Mouse (Mus musculus): ENCODE data around the gene 3100002H09Rik.

The 3100002H09Rik gene

DNA sequence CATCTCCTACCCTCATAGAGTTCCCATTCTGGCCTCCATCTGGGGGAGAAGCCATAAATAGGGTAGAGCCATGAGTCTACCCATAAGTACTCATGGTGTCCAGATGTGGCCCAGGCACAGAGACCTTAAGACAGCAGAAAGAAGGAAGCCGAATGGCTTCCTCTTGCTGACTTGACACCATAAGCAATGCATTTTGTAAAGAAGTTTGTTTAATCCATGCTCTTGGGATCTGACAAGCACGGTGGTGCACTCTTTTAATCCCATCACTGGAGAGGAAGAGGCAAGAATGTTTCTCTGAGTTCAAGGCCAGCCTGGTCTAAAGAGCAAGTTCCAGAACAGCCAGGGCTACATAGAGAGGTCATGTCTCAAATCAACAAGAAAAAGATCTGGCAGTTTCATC is at the start of gene 3100002H09Rik:
Gene 3100002H09Rik (minus strand): TSS at position 101 of the 400 bp plus-strand sequence.
- no peak for DNase-seq (ENCODE audit: low spot score in 2 of 2)

GRCm38 (mm10) chr4:124659251-124660217 is 48.9 kb upstream of the 3100002H09Rik start:
- no peak for DNase-seq (ENCODE audit: low spot score in 2 of 2)

- no peak for DNase-seq (ENCODE audit: low spot score in 2 of 2)
Observed at GRCm38 (mm10) chr4:124658412-124658851, 47.8 kb upstream of the 3100002H09Rik start.

DNA sequence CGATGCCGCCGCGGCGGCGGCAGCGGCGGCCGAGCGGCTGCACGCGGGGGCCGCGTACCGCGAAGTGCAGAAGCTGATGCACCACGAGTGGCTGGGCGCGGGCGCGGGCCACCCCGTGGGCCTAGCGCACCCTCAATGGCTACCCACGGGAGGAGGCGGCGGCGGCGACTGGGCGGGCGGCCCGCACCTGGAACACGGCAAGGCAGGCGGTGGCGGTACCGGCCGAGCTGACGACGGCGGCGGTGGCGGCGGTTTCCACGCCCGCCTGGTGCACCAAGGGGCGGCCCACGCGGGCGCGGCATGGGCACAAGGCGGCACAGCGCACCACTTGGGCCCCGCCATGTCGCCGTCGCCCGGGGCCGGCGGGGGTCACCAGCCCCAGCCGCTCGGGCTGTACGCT is 47.2 kb upstream of the 3100002H09Rik start:
- DNase-seq (ENCODE audit: low spot score in 2 of 2) = no peak

- peak; percentile 73 to 77 for DNase-seq (ENCODE audit: low spot score in 2 of 2)
Observed at GRCm38 (mm10) chr4:124656854-124657650, 46.4 kb upstream of the 3100002H09Rik start.

DNA sequence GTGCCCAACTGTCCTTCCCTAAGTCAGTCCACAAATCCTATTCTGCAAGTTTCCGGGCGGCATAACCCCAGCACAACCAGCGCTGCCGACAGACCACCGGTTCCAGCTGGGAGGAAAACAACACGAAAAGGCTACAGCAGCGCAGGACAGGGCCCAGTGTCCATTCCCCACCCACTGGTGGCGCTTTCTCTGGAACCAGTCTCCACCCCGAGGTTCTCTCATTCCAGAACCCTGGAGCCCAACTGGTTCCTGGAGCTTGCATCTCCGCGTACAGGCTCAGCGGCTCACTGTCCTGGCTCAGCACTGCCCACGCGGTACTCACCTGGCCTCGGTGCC is 45.9 kb upstream of the 3100002H09Rik start, which contains the start of gene Pou3f1:
Gene Pou3f1 (plus strand): TSS at position 290 of the 336 bp plus-strand sequence.
- DNase-seq (ENCODE audit: low spot score in 2 of 2) = no peak

- DNase-seq (ENCODE audit: low spot score in 2 of 2) = no peak
Observed at GRCm38 (mm10) chr4:124652886-124653285, 42.3 kb upstream of the 3100002H09Rik start.

DNA sequence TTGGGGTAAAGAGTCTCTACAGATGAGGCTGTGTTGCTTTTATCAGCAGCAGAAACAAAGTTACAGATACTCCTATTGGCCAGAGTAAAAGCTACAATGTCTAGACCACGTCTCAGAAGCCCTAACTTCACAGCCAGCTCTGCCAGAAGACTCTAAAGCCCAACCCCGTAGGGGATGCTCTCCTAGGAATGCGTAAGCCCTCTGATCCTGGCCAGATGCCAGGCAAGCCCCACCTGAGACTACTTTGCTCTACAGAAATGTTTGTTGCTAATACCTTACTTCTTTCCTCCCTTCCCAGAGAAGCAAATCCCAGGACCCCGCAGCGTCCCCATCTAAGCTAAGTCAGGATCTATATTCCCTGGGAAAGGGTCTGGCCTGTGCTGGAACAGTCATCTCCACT is 37.3 kb upstream of the 3100002H09Rik start:
- DNase-seq (ENCODE audit: low spot score in 2 of 2) = no peak

DNA sequence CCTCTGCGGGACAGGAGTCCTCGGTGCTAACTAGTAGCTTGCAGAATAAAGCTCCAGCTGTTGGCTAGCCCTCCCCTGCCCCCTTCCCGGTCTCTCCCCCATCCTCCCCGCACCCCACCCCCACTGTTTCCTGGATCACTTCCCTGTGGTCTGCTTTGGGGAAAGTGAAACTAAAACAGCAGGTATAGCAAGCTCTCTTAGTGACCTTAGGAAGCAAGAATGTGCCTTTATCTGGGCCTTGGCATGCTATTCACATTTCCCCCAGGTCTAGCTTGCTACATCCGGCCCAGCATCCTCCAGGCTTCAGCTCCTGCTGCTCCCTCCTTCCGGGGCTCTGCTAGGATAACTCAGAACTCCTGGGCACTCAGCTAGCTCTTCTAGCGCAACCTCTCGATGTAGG is 36.0 kb upstream of the 3100002H09Rik start:
- peak; percentile 30 to 61 for DNase-seq (ENCODE audit: low spot score in 2 of 2)

DNA sequence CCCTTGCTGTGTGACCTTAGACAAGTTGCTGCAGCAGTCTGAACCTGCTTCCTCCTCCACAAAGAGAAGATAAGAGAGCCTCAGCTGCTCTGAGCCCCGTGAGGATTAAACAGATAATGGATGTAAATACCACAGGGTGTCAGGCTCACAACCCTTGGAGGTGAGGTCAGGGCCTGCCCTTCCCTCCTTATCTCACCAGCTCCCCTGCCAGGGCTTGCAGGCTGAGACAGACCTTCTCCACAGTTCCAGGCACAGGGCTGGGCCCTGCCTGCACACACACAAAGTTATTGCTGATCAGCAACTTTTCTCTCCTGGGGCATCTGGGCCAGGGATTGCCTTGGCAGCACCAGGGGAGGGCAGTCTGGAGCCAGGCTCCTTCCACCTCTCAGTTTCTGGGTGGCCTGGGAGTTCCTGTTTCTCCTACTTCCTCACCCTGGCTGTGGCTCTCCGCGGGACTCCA is 34.4 kb upstream of the 3100002H09Rik start:
- DNase-seq (ENCODE audit: low spot score in 2 of 2) = no peak

- no peak for DNase-seq (ENCODE audit: low spot score in 2 of 2)
Observed at GRCm38 (mm10) chr4:124643859-124644258, 33.3 kb upstream of the 3100002H09Rik start.

DNA sequence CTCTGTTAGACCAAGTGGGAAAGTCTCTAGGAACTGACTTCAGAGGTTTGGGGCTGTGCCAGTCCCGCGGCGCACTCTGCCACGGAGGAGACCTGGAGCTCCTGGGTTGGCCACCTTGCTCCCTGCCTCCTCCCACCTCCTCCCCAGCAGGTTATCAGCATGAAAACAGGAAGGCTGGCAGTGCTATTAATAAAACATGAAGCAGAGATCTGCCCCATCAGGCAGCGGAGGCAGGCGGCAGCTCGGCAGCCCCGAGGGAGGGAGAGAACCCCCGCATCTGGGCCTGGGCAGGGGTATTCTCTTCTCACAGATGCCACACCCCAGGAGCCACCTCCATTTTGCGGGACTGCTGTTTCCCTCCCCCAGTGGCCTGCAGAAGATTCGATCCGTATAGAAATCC is 29.1 kb upstream of the 3100002H09Rik start:
- no peak for DNase-seq (ENCODE audit: low spot score in 2 of 2)

DNA sequence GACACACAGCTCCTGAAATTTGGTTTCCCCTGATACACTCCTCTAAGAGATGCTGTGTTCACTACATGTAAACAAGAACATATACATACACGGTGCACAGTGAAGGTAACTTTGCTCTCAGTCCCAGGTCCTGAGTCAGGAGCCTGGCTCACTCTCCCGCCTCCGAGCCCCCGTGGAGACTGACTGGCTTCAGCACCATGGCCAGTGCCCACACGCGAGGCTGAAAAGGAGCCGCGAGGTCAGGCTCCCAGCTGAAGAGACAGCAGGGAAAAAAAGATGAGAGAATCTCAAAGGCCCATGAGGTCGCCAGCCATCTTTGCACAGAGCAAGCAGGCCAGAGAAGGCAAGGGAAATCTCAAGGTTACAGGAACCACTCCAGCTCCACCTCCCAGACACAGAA is 22.7 kb upstream of the 3100002H09Rik start:
- DNase-seq (ENCODE audit: low spot score in 2 of 2) = no peak

- no peak for DNase-seq (ENCODE audit: low spot score in 2 of 2)
Observed at GRCm38 (mm10) chr4:124632856-124633255, 22.3 kb upstream of the 3100002H09Rik start.

- DNase-seq (ENCODE audit: low spot score in 2 of 2) = no peak
Observed at GRCm38 (mm10) chr4:124631456-124631855, 20.9 kb upstream of the 3100002H09Rik start.

- DNase-seq (ENCODE audit: low spot score in 2 of 2) = no peak
Observed at GRCm38 (mm10) chr4:124626836-124627235, 16.2 kb upstream of the 3100002H09Rik start.

DNA sequence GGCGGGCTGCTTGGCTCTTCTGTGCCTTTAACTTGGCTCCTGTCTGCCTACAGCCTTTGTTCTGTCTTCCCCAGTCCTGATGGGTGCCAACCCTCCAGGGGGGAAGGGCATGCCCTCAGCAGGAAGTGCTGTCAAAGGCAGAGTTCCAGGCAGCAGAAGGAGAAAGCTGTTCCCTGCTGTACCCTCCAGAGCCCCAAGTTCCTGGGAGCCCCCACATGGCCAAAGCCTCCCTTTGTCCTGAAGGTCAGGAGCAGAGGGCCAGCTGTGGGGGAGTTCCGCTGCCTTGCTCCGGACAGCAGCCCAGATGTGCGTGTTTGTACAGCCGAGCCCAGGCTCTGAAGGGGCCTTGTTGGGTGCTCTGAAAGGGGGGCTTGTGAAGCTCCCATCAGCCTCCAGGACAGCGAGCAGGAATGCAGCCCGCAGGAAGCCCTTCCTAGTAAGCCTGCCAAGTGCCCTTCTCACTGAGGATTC is 13.5 kb upstream of the 3100002H09Rik start:
- no peak for DNase-seq (ENCODE audit: low spot score in 2 of 2)

DNA sequence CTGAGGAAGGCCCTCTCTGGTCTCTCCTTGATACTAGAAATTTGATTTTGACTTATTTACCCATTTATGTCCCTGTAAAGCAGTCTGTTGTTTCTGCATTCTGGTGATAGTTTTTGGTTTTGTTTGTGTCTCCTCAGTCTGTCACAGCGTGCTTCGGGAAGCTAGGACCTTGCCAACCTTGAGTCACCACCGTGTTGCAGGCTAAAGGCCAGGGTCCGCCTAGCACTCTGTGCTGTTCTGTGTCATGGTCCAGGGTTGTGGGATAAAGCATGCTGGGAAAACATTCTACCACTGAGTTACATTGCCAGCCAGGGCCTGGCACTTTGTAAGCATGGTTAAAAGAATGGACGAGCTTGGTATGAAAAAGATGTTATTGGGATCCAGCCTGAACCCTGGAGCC is 12.0 kb upstream of the 3100002H09Rik start:
- DNase-seq (ENCODE audit: low spot score in 2 of 2) = no peak

DNA sequence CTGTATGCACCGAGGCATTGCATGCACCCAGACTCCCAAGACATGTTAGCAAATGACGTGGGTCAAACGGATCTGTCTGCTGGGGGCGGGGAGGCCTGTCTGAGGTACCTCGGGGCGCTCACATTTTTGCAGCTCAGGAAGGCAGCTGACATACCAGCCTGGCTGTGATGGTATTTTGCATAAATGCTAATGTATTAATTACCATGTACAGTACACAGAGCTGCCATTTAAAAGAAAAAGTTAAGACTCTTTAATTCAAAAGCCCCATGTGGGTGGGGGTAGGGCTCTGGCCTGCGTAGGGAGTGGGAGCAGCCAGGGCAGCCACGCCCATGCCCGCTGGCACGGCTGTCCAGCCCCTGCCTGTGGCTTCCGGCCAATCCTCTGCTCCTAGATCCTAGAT is 10.8 kb upstream of the 3100002H09Rik start:
- DNase-seq (ENCODE audit: low spot score in 2 of 2) = no peak

DNA sequence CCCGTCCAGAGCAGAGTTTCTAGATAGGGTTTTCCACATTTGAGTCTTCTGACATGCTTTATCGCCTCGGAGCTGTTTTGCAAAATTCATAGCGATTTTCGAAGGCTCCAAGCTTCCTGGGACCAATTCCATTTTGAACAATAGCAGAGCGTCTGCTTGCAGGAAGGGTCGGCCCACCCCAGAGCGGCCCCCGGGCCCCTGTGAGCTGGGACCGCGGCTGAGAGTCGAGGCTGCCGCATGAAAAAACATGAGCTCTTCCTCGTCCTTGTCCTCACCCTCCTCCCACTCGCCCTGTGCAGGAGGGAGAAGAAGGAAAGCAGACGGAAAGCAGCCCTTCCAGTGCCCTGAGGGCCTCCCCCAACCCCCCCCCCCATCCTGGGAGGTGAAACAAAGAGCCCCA is 8.0 kb upstream of the 3100002H09Rik start:
- DNase-seq (ENCODE audit: low spot score in 2 of 2) = no peak

GRCm38 (mm10) chr4:124616636-124617035 is 6.0 kb upstream of the 3100002H09Rik start:
- no peak for DNase-seq (ENCODE audit: low spot score in 2 of 2)

GRCm38 (mm10) chr4:124615986-124616385 is 5.4 kb upstream of the 3100002H09Rik start:
- DNase-seq (ENCODE audit: low spot score in 2 of 2) = no peak
